Mouse (Mus musculus): ENCODE results near the gene Brpf3. TPM values are rescaled to one million over a fixed set of nuclear protein-coding genes. Genes with fewer than 3 reads are reported as not detected.
"Not testable (repeated sequence)": the region's sequence is repeated elsewhere in the genome, so short reads cannot be mapped to it uniquely, and the experiment has no call there.

Gene Brpf3
- polyA plus RNA-seq, 1 experiment = 47.5 TPM

GRCm38 (mm10) chr17:28801474-28802005 is 650 bp downstream of the Brpf3 start:
- DNase-seq (ENCODE audit: low read depth) = peak; percentile 99
- TF ChIP-seq CTCF (IDR thresholded peaks at IDR 0.05; ENCODE audit: borderline replicate concordance, extremely low read depth, insufficient read depth, insufficient read length) (no peak), POLR2A (IDR thresholded peaks at IDR 0.05; ENCODE audit: borderline replicate concordance, extremely low read depth, insufficient read depth, insufficient read length, poor library complexity, severe bottlenecking) (peak; percentile 90; the same call in 1 of the 2 replicates)

- no peak for DNase-seq (ENCODE audit: low read depth)
These were observed 1.2 kb downstream of the Brpf3 start for GRCm38 (mm10) chr17:28802006-28802481.

GRCm38 (mm10) chr17:28803316-28803715 is 2.4 kb downstream of the Brpf3 start:
- no peak for DNase-seq (ENCODE audit: low read depth)
- no peak for TF ChIP-seq CTCF (IDR thresholded peaks at IDR 0.05; ENCODE audit: borderline replicate concordance, extremely low read depth, insufficient read depth, insufficient read length)
- TF ChIP-seq POLR2A (IDR thresholded peaks at IDR 0.05; ENCODE audit: borderline replicate concordance, extremely low read depth, insufficient read depth, insufficient read length, poor library complexity, severe bottlenecking) = no peak

More at GRCm38 (mm10) chr17:28802006-28802481, 1.2 kb downstream of the Brpf3 start:
- TF ChIP-seq CTCF (IDR thresholded peaks at IDR 0.05; ENCODE audit: borderline replicate concordance, extremely low read depth, insufficient read depth, insufficient read length) (no peak), POLR2A (IDR thresholded peaks at IDR 0.05; ENCODE audit: borderline replicate concordance, extremely low read depth, insufficient read depth, insufficient read length, poor library complexity, severe bottlenecking) (no peak)

GRCm38 (mm10) chr17:28804973-28805372 is 4.1 kb downstream of the Brpf3 start:
- TF ChIP-seq CTCF (IDR thresholded peaks at IDR 0.05; ENCODE audit: borderline replicate concordance, extremely low read depth, insufficient read depth, insufficient read length) = no peak
- no peak for DNase-seq (ENCODE audit: low read depth)

- no peak for TF ChIP-seq CTCF (IDR thresholded peaks at IDR 0.05; ENCODE audit: borderline replicate concordance, extremely low read depth, insufficient read depth, insufficient read length)
- TF ChIP-seq POLR2A (IDR thresholded peaks at IDR 0.05; ENCODE audit: borderline replicate concordance, extremely low read depth, insufficient read depth, insufficient read length, poor library complexity, severe bottlenecking) = no peak
- DNase-seq (ENCODE audit: low read depth) = no peak
These were observed 5.9 kb downstream of the Brpf3 start for GRCm38 (mm10) chr17:28806770-28807169.

- TF ChIP-seq POLR2A (IDR thresholded peaks at IDR 0.05; ENCODE audit: borderline replicate concordance, extremely low read depth, insufficient read depth, insufficient read length, poor library complexity, severe bottlenecking) = no peak
- TF ChIP-seq CTCF (IDR thresholded peaks at IDR 0.05; ENCODE audit: borderline replicate concordance, extremely low read depth, insufficient read depth, insufficient read length) = no peak
- DNase-seq (ENCODE audit: low read depth) = no peak
These were observed 7.8 kb downstream of the Brpf3 start for GRCm38 (mm10) chr17:28808714-28809113.

- no peak for TF ChIP-seq POLR2A (IDR thresholded peaks at IDR 0.05; ENCODE audit: borderline replicate concordance, extremely low read depth, insufficient read depth, insufficient read length, poor library complexity, severe bottlenecking)
- TF ChIP-seq CTCF (IDR thresholded peaks at IDR 0.05; ENCODE audit: borderline replicate concordance, extremely low read depth, insufficient read depth, insufficient read length) = no peak
- no peak for DNase-seq (ENCODE audit: low read depth)
These were observed 8.4 kb downstream of the Brpf3 start for GRCm38 (mm10) chr17:28809175-28809831.

- no peak for DNase-seq (ENCODE audit: low read depth)
- TF ChIP-seq CTCF (IDR thresholded peaks at IDR 0.05; ENCODE audit: borderline replicate concordance, extremely low read depth, insufficient read depth, insufficient read length) (no peak), POLR2A (IDR thresholded peaks at IDR 0.05; ENCODE audit: borderline replicate concordance, extremely low read depth, insufficient read depth, insufficient read length, poor library complexity, severe bottlenecking) (no peak)
These were observed 11.5 kb downstream of the Brpf3 start for GRCm38 (mm10) chr17:28812345-28812744.

GRCm38 (mm10) chr17:28814529-28815097 is 13.7 kb downstream of the Brpf3 start:
- no peak for TF ChIP-seq POLR2A (IDR thresholded peaks at IDR 0.05; ENCODE audit: borderline replicate concordance, extremely low read depth, insufficient read depth, insufficient read length, poor library complexity, severe bottlenecking)
- TF ChIP-seq CTCF (IDR thresholded peaks at IDR 0.05; ENCODE audit: borderline replicate concordance, extremely low read depth, insufficient read depth, insufficient read length) = no peak

GRCm38 (mm10) chr17:28815384-28816004 is 14.6 kb downstream of the Brpf3 start:
- TF ChIP-seq POLR2A (IDR thresholded peaks at IDR 0.05; ENCODE audit: borderline replicate concordance, extremely low read depth, insufficient read depth, insufficient read length, poor library complexity, severe bottlenecking) (no peak), CTCF (IDR thresholded peaks at IDR 0.05; ENCODE audit: borderline replicate concordance, extremely low read depth, insufficient read depth, insufficient read length) (no peak)
- no peak for DNase-seq (ENCODE audit: low read depth)

More at GRCm38 (mm10) chr17:28814529-28815097, 13.7 kb downstream of the Brpf3 start:
- DNase-seq (ENCODE audit: low read depth) = no peak

GRCm38 (mm10) chr17:28816326-28816725 is 15.4 kb downstream of the Brpf3 start:
- DNase-seq (ENCODE audit: low read depth) = not testable (repeated sequence)

All from brain, embryonic 14.5 days (tissue).